Mouse (Mus musculus) mouse embryonic stem cell (cell line): ENCODE data around the gene Tab1.

ENCODE experiments used
- in situ Hi-C, 2 experiments: fragments of 300-500 bp; cut with MboI; formaldehyde crosslinking; loops; 1 replicate in 1 of 2; 3 replicates in 1 of 2; pipeline ENCODE4 v1.14.3; 2019 to 2020; ENCODE audit warnings: low sequenced_read_pairs in 2 of 2, low pct_unique_long_range_greater_than_20kb in 1 of 2, mixed read lengths in 1 of 2; ENCODE audit not compliant: unreplicated experiment in 1 of 2

Tab1 gene

DNA sequence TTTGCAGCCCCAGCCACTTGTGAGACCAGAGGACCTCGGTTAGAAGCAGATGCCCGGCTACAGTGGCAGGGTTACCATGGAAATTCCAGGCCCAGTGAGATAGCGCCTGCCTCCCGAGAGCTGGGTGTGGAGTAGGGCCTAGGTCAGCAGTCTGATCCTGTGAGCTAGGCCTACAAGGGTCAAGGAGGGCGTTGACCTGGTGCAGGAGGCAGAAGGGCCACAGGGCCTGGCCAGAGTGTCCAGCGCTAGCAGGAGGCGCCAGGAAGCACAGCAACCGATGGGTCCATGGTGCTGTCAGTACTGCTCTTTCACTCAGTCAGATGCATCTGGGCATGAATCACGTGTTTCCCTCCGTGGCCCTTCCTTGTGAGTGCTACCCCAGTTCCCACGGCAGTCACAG, 20.8 kb downstream of the Tab1 start:
- in situ Hi-C loops, result no loop called here

DNA sequence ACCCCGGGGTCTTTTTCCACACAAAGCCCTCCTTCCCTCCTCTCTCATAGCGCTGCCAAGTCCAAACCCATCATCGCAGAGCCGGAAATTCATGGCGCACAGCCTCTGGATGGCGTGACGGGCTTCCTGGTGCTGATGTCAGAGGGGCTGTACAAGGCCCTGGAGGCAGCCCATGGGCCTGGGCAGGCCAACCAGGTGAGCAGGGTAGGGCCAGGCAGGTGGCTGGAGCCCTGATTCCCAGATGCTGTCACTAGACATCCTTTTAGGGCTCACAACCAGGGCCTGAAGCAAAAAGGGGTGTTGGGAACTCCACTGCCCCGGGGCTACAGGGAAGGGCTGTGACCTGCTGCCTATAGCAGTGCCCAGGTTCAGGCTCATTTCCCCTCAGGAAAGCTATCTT, 22.8 kb downstream of the Tab1 start:
- in situ Hi-C loops, result no loop called here

DNA sequence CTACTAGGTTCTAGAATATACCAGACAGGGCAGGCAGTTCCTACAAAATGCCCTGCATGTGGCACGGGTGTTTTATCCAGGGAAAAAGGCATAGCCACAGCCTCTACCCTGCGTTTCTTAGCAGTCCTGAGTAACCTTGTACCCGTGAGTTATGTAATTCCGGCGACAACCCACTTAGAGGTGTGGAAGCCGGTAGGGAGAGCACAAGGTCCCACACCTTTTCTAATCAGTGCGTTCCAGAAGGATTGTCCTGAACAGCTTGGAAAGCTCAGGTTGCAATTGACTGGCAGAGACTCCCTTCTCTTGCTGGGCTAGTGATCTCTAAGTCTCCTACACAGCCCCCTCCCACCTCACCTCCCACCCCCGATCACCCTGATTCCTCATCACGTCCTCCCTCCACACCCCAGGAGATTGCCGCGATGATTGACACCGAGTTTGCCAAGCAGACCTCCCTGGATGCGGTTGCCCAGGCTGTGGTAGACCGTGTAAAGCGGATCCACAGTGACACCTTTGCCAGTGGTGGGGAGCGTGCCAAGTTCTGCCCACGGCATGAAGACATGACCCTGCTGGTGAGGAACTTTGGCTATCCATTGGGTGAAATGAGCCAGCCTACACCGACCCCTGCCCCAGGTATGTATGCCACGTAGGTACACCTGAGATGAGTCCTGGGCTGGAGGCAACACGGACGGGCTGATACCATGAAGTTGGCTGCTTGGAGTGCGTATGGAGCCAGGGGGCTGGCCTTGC, 24.4 kb downstream of the Tab1 start:
- in situ Hi-C loops, result no loop called here

DNA sequence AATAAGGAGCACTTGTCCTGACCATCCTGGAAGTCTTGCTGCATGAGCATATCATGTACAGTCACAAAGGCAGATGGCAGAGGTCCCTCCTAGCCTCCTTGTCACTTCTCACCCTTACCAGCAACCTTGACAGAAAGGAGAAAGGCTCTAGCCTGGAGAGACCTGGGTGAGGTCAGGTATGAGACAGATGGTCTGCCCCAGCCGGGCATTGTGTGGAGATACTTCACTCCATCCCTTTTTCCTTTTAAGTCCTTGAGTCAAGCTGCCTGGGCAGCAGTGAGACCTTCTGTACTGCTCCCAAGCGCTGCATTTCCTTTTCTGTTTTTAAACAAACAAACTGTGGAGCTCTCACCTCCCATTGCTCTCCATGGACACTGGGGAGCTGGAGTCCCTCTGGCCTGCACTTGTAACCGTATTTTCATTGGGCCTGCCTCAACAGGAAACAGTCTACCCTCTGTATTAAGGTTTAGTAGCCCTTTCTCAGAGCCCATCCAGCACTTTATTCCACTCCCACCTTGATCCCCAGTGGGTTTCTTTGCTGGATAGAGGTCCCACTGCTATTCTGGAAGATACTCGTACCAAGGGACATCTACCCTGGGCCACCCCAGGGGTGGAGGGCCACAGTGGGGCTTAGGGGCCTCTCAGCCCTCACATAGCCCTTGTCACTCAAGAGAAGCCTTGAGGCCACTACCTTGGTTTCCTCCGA, 25.2 kb downstream of the Tab1 start:
- in situ Hi-C loops, result no loop called here

- in situ Hi-C loops, result no loop called here
Measured at GRCm38 (mm10) chr15:80158707-80159090, 25.8 kb downstream of the Tab1 start.

DNA sequence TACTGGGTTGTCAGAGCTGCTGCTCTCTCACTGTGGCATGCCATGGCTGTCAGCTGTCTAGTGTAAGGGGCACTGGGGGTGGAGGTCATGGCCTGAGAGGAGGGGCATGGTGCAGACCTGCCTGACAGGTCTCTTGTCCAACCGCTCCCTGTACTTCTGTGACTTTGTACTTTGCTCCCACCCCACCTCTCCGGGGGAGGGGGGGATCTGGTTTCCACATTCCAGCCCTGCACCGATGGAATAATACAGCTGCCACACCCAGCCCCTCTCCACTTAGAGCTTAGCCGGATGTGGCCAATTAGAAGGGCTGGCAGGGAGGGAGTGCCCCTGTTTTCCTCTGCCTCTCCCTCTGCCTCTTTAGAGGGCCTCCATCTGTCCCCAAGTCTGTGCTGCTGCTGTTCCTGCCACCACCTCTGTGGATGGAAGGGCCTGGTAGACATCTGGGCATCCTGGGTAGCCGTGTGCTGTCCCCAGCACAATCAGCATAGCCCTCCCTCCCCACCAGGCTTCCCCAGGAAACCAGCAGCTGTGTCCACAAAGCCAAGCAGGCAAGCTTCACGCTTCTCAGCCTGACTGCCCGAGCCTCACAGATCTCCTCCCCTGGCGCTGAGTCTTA, 26.5 kb downstream of the Tab1 start:
- in situ Hi-C loops, result no loop called here

DNA sequence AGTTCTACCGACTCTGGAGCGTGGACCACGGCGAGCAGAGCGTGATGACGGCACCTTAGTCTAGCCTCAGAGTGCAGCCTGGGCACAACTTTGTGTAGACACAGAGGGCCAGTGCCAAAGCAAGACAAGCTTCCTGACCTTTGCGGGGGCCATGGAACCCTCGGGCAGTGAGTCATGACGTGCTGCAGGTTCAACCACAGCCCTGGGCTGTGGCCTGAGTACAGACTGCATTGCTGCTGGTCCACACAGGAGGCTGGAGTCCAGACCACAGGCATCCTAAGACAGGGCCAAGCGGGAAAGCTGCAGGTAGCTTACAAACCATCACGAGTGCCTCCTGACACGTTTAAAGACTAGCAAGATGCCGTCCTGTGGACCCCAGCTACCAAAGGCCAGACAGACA, 27.3 kb downstream of the Tab1 start:
- in situ Hi-C loops, result no loop called here

GRCm38 (mm10) chr15:80160726-80161125, 27.8 kb downstream of the Tab1 start:
- in situ Hi-C loops, result no loop called here

DNA sequence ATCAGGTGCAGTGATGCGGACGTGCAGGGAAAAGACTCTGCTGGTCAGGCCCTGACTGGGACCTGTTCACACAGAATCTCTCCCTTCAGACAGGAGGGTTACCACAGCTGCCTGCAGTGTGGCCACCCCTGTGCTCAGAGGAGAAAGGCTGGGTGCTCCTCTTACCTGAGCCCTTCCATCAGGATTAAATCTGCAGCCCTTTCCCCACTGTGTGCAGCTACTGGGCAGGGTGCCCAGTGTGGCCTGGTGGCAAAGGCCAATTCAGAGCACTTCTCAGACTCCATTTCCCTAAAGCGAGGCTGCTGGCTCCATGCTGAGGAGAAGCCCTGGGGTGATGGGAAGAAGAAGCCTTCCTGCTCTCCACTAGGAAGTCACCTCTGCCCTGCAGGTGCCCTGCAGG, 28.3 kb downstream of the Tab1 start:
- in situ Hi-C loops, result no loop called here

DNA sequence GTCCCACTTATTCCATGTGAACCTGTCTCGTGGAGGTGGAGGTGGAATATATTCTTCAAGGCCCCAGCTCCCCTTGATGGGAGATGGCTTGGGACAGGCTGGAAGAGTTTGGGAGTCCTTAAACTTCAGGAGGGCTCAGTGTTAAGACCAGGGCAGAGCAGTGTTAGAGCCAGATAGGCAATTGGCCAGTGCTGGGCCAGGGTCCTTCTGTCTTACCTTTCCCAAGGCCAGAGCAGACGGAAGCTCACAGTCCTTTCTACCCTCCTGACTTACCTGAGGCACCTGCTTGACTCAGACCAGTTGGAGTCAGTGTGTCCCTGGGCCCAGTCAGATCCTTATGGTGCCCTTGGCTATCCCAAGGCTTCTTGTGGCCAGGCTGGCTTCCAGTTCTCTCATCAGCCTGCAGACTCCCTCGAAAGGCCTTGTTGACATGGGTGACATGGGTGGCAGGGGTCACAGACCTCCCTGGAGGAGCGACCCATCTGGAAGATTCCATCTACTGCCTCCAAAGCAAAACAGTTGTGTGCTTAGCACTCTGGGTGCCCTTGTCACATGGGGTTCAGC, 29.6 kb downstream of the Tab1 start:
- in situ Hi-C loops, result no loop called here

DNA sequence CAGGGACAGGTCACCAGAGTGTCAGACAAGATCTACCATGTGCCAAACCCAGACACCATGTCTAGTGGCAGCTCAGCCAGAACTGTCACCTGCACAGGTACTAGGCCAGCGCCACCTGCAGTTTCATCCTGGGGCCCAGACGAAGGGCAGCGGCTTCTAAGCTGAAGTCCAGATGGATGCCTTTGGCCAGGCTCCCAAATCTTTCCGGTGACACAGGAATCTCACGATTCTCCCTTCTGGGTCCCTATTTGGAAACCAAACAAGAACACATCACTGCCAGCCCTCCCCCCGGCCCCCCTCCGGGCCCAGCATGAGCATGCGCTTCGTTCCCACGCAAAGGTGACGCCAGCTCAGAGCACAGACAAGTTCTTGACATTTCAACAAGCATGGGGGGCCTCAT, 30.3 kb downstream of the Tab1 start:
- in situ Hi-C loops, result no loop called here

DNA sequence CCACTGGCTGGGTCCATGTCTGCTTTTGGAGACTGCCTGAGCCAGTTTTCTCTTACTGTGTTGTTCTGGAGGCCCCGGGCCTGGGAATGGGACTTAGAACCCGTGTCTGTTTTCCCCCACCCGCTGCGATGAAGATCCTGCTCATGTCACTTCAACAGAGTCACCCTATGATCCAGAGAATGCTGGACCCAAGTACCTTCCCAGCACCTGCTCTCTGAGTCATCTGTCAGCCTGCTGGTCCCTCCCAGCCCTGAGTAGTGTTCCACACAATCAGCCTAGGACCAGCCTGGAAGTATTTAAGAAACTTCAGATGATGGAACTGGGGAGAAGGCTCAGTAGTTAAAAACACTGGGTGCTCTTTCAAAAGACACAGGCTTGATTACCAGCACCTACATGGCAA, 30.8 kb downstream of the Tab1 start:
- in situ Hi-C loops, result no loop called here

DNA sequence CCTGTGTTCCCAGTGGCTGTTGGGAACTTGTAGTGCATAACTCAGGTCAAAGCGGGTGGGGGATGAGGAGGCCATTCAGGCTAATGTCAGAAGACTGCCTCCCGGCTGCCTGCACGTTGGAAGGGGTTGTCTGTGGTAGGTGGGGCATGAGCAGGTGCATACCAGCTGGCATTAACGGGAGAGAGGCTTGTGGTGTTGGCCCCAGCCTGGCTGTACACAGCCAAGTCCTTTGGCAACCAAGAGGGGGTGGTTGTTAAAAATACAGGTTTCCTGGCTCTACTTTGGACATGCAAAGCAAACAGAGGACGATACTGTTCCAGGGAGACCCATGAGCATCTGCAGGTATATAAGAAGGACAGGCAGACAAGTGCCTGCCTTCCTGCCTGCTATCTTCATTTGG, 32.5 kb downstream of the Tab1 start:
- in situ Hi-C loops, result no loop called here

- in situ Hi-C loops, result no loop called here
Measured at GRCm38 (mm10) chr15:80169484-80169883, 36.6 kb downstream of the Tab1 start.

DNA sequence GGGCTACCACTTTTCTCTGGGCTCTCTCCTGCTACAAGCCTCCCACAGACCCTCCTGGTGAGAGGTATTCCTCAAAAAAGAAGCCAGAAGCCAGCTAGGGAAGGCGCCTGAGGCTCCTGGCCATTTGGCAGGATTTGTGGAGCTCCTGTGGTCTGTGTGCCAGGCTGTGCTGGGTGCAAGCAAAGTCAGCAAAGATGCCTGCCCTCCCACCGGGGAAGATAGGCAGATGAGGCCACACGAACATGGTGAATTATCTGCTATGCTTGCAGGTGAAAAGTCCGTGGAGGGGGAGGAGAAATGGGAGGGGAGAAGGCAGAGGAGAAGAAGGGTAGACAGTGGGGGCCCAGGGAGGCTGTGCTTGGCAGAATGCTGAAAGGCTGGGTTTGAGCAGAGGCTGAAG, 37.4 kb downstream of the Tab1 start:
- in situ Hi-C loops, result no loop called here

GRCm38 (mm10) chr15:80171286-80171685, 38.4 kb downstream of the Tab1 start:
- in situ Hi-C loops, result no loop called here

DNA sequence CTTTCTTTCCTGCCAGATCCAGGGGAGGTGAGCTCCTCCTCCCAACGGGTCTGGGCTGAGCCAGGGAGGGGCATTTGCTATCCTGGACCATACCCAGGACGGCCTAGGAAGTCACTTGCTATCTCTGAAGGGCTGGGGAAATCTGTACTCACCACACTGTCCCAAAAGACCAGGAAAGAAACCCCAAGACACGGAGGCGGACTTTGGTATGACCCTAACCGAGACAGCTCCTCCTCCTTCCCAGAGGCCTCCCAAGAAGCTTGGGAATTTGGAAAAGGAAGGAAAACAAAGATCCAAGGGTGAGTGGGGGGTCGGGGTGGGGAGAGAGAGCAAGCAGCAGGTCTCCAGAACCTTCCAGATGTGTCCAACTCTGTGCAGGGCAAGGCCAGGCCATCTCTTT, 38.9 kb downstream of the Tab1 start:
- in situ Hi-C loops, result no loop called here

GRCm38 (mm10) chr15:80173001-80173771, 40.3 kb downstream of the Tab1 start, which contains the start of gene Mgat3:
Gene Mgat3 (plus strand): TSS chr15:80173721.
- in situ Hi-C loops, result no loop called here
